In genomic region chr9:110997245-110997644, GRCm38 (mm10) we compare ENCODE assay signal across 8 mouse cellular contexts. TPM values are rescaled to one million over a fixed set of nuclear protein-coding genes. Genes with fewer than 3 reads are reported as not detected.
DNase-seq lines count a peak whose midpoint lies in the region; ATAC-seq lines count a peak whose summit lies in the region.

No protein-coding gene starts in this region.

- peak; percentile 81 for DNase-seq in NIH3T3 (ENCODE audit: low read depth)
- peak; percentile 37 for DNase-seq in cerebellum, adult 8-10 months
- DNase-seq in gastrocnemius, postnatal 14 days: peak; percentile 75
- peak; percentile 73 for DNase-seq in large intestine, adult 2 months (ENCODE audit: low read depth, low spot score)
- peak; percentile 70 to 84 for DNase-seq in lung, adult 18-20 months
- peak; percentile 73 to 81 for DNase-seq in right cerebral cortex, adult 2 months (ENCODE audit: low spot score in 2 of 2)
- peak; percentile 53 to 78 for DNase-seq in urinary bladder, postnatal 4 days (ENCODE audit: low spot score in 2 of 2)

- intact Hi-C loops in gastrocnemius, postnatal 14 days (cut with DNase I; ENCODE audit: low total_unique reads): loop anchor here (5.0 kb wide), 1 partner anchor 40 kb away; no protein-coding TSS in a partner anchor

- peak; percentile 72 for ATAC-seq in CD4-positive, CD25-positive, alpha-beta regulatory T cell, adult 4 months

- WGBS in large intestine, adult 2 months: 3% methylated on average over 5 of the region's 5 CpGs

RNA-seq across cellular contexts. Expression of gene Rtp3, which starts 6.9 kb away (rescaled TPM):
- not detected for polyA plus RNA-seq in CD4-positive, CD25-positive, alpha-beta regulatory T cell, adult 4 months (2017; shearing (Covaris generic))
- total RNA-seq in gastrocnemius, postnatal 14 days (2021): 1 to 10 TPM; 1.2 to 1.3 TPM
- polyA plus RNA-seq in large intestine, adult 2 months (2012; rRNA removed): 0.98 and 1.8 TPM in 2 replicates

RNA-seq across cellular contexts. Expression of gene Ltf, which starts 21.8 kb away (rescaled TPM):
- polyA plus RNA-seq in CD4-positive, CD25-positive, alpha-beta regulatory T cell, adult 4 months (2017; shearing (Covaris generic)): under 1 TPM in 1 of 2 experiments, not detected in 1; 0.76 TPM
- under 1 TPM; 0.24 to 0.27 TPM for total RNA-seq in gastrocnemius, postnatal 14 days (2021)
- polyA plus RNA-seq in large intestine, adult 2 months (2012; rRNA removed): 0.85 and 1.1 TPM in 2 replicates

RNA-seq across cellular contexts. Expression of gene Lrrc2, which starts 45.9 kb away (rescaled TPM):
- polyA plus RNA-seq in CD4-positive, CD25-positive, alpha-beta regulatory T cell, adult 4 months (2017; shearing (Covaris generic)): under 1 TPM in 1 of 2 experiments, not detected in 1; 0.12 TPM
- total RNA-seq in gastrocnemius, postnatal 14 days (2021): 10 to 100 TPM; 23.7 to 24.1 TPM
- polyA plus RNA-seq in large intestine, adult 2 months (2012; rRNA removed): 0.02 and 0.07 TPM in 2 replicates

RNA-seq across cellular contexts. Expression of gene Tdgf1, which starts 51.3 kb away (rescaled TPM):
- polyA plus RNA-seq in CD4-positive, CD25-positive, alpha-beta regulatory T cell, adult 4 months (2017; shearing (Covaris generic)): 1 to 10 TPM in 1 of 2 experiments, under 1 TPM in 1; 0.22 to 1.2 TPM
- total RNA-seq in gastrocnemius, postnatal 14 days (2021): not detected
- polyA plus RNA-seq in large intestine, adult 2 months (2012; rRNA removed): not detected in 2 replicates

Comparison
In these comparisons a context has a peak if more than half of its experiments do, and no peak if none do; other contexts are left out.
1. Peak in every context shown above with its lines: DNase-seq and ATAC-seq.